Mouse (Mus musculus): ENCODE results near the gene Prkg1. TPM values are rescaled to one million over a fixed set of nuclear protein-coding genes. Genes with fewer than 3 reads are reported as not detected.

The Prkg1 gene
- total RNA-seq, 2 experiments from 2014 or later, result 12.2 to 14.8 TPM

DNA sequence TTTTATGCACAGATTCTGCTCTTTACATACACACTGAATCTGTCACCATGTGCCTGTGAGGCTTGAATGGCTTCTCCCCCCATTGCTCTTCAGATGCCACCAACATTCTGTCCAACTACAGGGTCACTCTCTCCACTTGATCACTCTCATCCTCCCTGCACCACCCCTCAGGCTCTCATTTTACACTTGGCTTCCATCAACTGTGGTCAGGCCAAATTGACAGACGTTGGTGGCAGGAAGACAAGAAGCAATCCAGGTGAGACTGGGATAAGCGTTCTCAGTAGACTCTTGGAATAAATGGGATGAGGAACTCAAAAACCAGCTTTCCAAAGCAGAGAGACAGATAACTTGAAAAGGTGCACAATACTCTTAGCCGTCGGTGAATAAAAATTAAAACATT is 786.7 kb downstream of the Prkg1 start:
- intact Hi-C loops (cut with DNase I), result no loop called here

DNA sequence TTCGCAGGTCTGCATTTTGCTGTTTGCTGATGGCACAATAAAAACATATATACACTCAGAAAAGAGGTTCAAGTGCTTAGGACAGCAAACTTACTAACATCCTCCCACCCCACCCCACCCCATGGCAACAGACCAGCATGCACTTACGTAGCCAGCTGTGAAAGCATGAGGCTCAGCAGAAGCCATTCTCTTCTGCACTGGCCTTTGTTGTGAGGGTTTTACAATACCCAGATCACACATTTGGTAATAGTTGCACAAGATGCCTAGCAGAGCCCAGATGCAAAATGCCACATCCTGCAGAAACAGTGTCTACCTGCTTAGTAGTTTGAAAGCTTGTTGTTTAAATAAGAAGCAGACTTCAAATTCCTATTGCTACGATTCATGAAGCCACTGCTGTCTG is 814.2 kb downstream of the Prkg1 start:
- DNase-seq (ENCODE audit: low spot score), result no peak
- intact Hi-C loops (cut with DNase I), result no loop called here

More for the DNA sequence above, 786.7 kb downstream of the Prkg1 start:
- no peak for DNase-seq (ENCODE audit: low spot score)

DNA sequence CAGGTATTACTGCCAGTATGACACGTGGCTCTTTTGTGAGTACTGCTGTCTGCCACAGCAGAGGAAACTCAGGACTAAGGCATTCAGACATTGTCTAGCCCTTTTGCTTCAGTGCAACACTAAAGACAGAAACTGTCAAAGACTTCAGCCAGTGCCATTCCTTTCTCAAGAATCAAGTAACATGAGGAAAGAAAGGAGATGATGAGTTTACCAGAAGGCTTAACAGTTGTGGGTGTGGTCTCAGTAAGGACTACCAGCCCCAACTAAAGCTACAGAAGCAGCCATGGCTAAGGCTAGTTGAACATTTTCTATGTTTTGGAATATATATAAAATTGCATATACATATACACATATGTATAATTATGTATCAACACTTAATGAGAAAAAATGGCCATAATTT is 816.6 kb downstream of the Prkg1 start:
- DNase-seq (ENCODE audit: low spot score), result no peak
- intact Hi-C loops (cut with DNase I), result no loop called here

GRCm38 (mm10) chr19:30942369-30942992 is 822.4 kb downstream of the Prkg1 start:
- intact Hi-C loops (cut with DNase I), result no loop called here

GRCm38 (mm10) chr19:30938058-30938457 is 826.8 kb downstream of the Prkg1 start:
- intact Hi-C loops (cut with DNase I), result no loop called here
- no peak for DNase-seq (ENCODE audit: low spot score)

More at GRCm38 (mm10) chr19:30942369-30942992, 822.4 kb downstream of the Prkg1 start:
- DNase-seq (ENCODE audit: low spot score), result no peak

DNA sequence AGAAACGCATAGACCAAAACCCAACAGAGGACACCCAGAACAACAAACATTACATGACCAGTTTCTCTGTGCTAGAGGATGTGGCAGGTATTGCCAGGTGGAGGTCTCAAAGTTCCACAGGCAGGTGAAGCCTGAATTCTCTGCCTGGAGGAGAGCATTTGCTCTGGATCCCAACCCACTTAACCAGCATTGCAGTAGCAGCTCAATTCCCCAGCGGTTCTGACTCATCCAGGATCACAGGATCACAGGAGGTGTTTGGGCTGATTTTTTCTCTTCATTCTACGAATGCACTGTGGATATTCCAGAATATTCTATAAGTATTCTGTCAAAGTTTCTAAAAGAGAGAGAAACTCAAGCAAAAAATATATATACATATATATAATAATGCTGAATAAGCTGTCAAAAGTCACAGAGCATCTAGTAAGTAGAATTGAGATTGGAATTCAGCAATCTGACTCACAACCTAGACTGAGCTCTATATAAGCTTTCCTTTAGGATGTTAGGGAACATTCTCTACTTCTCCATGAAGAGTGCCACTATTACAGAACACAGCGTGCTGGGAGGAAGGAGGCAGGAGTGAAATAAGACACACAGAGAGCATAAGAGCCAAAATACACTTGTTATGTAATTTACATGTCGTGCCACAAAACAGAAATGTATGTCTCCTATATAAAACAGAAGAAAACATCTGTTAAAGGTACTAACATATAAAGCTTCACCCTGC is 833.2 kb downstream of the Prkg1 start:
- no peak for DNase-seq (ENCODE audit: low spot score)
- intact Hi-C loops (cut with DNase I), result no loop called here

- intact Hi-C loops (cut with DNase I), result no loop called here
- DNase-seq (ENCODE audit: low spot score), result no peak
Measured at GRCm38 (mm10) chr19:30924032-30924431, 840.8 kb downstream of the Prkg1 start.

DNA sequence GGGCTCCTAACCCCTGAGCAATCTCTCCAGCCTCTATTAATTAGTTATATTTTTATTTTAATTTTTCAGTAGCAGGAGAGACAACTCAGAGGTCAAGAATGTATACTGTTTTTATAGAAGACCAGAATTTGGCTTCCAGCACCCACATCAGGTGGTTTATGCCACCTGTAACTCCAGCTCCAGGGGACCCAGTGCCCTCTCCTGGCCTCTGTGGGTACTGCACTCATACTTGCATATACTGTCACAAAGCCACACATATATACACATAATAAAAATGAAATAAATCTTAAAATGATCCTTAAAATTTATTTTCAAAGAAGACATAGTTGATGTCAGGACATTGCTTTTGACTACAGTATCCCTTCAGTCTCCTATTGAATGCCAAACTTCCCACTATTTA is 862.5 kb downstream of the Prkg1 start:
- DNase-seq (ENCODE audit: low spot score), result no peak
- intact Hi-C loops (cut with DNase I), result no loop called here

DNA sequence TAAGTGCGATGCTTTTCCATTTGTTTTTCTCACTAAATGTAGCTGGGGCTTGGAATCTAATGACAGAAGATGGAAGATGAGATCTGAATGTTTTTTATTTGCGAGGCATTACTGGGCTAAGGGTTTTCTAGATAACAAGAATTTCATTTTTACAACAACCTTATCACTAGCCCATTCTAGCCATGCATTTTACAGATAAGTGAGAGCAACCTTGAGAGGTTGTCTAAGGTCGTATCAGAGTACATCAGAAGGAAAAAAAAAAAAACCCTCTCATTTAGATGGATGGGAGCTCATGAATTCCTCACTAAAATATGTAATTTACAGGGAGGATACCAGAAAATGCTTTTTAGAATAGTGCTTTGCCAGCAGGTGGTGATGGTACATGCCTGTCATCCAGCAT is 863.8 kb downstream of the Prkg1 start:
- DNase-seq (ENCODE audit: low spot score), result no peak

GRCm38 (mm10) chr19:30890377-30890776 is 874.5 kb downstream of the Prkg1 start:
- intact Hi-C loops (cut with DNase I), result no loop called here
- DNase-seq (ENCODE audit: low spot score), result no peak

More for the DNA sequence above, 863.8 kb downstream of the Prkg1 start:
- intact Hi-C loops (cut with DNase I), result no loop called here

- intact Hi-C loops (cut with DNase I), result no loop called here
Measured at GRCm38 (mm10) chr19:30889851-30890250, 875.0 kb downstream of the Prkg1 start.

GRCm38 (mm10) chr19:30861441-30861840 is 903.4 kb downstream of the Prkg1 start:
- DNase-seq (ENCODE audit: low spot score), result no peak
- intact Hi-C loops (cut with DNase I), result no loop called here

More at GRCm38 (mm10) chr19:30889851-30890250, 875.0 kb downstream of the Prkg1 start:
- no peak for DNase-seq (ENCODE audit: low spot score)

DNA sequence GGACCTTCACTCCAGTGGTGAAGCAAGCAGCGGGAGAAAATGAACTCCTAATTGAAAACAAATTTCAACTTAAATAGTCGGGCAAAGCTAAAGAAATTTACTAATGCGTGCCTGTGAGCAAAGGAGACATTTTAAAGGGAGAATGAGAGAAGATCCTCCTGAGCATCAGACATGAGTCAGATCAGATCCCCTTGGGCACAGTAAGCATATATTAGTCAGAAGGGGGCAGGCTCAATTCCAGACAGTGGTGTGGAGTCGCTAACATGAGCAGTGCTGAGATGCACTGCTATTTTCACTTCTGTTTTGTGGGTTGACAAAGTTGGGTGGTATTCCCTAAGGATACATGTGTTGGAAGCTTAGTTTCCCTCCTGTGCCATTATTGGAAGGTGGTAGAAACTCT is 913.8 kb downstream of the Prkg1 start:
- intact Hi-C loops (cut with DNase I), result no loop called here

DNA sequence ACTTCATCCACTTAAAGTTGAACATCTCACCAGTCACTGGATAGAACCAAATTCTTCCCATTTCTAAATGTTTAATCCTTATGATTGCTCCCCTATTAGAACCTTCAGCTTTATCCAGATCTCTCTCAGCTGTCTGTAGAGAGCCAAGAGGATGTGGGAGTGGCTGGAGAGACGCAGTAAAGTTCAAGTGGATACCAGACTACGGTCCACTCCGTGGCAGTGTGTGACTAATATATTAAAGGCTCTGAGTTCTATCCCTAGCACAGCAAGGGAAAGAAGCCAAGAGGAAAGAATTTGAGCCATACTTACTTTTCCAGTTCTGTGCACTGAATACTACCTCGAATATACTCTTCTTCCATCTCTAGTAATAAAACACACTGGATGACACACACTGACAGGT is 919.9 kb downstream of the Prkg1 start:
- intact Hi-C loops (cut with DNase I), result loop anchor here (5.0 to 10.0 kb wide), 4 partner anchors 180 to 912 kb away; no protein-coding TSS in a partner anchor
- DNase-seq (ENCODE audit: low spot score), result no peak

More for the DNA sequence above, 913.8 kb downstream of the Prkg1 start:
- no peak for DNase-seq (ENCODE audit: low spot score)

DNA sequence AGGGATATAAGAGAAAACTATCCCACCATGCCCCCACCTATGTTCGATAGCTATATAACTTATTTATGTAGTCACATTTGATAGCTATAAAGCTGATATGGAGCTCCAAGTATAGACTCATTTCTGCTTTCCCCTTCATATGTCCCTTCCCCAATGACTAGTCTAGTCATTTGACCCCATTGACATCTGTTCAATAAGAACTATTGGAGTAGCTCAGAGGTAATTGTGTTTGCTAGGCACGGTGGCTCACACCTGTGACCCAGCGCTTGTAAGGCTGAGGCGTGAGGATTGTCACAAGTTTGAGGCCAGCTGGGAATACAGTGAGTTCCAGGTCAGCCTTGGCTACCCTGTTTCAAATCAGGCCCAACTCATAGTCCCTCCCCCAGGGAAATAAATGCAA is 921.2 kb downstream of the Prkg1 start:
- intact Hi-C loops (cut with DNase I), result loop anchor here (1.0 to 10.0 kb wide), 5 partner anchors 179 to 914 kb away; no protein-coding TSS in a partner anchor
- no peak for DNase-seq (ENCODE audit: low spot score)

- intact Hi-C loops (cut with DNase I), result loop anchor here (1.0 to 10.0 kb wide), 5 partner anchors 178 to 914 kb away; no protein-coding TSS in a partner anchor
- DNase-seq (ENCODE audit: low spot score), result no peak
Measured at GRCm38 (mm10) chr19:30843052-30843564, 921.7 kb downstream of the Prkg1 start.

GRCm38 (mm10) chr19:30842640-30843039 is 922.2 kb downstream of the Prkg1 start:
- DNase-seq (ENCODE audit: low spot score), result no peak
- intact Hi-C loops (cut with DNase I), result loop anchor here (1.0 to 10.0 kb wide), 5 partner anchors 178 to 915 kb away; no protein-coding TSS in a partner anchor

GRCm38 (mm10) chr19:30833045-30833651 is 931.7 kb downstream of the Prkg1 start:
- intact Hi-C loops (cut with DNase I), result no loop called here
- DNase-seq (ENCODE audit: low spot score), result no peak

- intact Hi-C loops (cut with DNase I), result no loop called here
- no peak for DNase-seq (ENCODE audit: low spot score)
Measured at GRCm38 (mm10) chr19:30829231-30829775, 935.5 kb downstream of the Prkg1 start.

DNA sequence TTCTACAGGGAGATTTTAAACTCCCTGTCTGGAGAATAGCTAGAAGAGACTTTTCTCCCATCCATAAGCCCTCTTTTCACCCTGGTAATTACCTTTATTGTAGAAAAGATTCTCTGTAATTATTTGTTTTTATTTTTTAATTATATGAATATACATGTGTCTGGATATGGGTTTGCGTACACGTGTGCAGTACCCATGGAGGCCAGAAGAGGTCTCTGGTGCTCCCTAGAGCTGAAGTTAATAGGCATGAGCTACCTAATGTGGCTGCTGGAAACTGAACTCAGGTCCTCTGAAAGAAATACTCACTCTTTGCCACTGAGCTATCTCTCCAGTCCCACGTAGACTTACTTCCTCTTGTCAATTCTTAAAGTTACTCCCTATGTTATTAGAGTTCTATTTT is 937.0 kb downstream of the Prkg1 start:
- no peak for DNase-seq (ENCODE audit: low spot score)
- intact Hi-C loops (cut with DNase I), result no loop called here

Measured in heart, postnatal 25 days (tissue).